Mouse (Mus musculus) induced T-regulatory cell, adult 2 months (primary cell): ENCODE data around the gene Olfr655.

ENCODE experiments used
- DNase-seq: peaks from one replicate; pipeline ENCODE4 v3.0.0-alpha.2; 2012; ENCODE audit warnings: low read depth

Olfr655 gene

DNA sequence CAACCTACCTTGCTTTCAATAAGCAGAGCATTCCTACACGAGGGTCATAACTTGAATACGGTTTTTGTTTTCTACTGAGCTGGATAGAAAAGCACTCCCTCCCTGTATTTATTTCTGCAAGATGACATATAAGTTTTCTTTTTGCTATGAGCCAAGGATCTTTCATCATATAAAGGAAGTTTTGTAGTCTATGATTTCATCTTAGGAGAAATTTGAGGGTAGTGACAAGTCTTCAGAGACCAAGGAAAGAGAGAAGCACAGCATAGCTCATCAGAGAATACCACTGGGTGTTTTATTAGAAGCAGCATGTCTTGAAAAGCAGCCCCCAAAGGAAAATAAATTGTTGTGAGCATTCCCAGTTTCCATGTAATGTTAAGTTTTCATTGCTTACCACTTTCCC lies at the start of gene Olfr655:
Olfr655 (minus strand) TSS at position 101 of the 400 bp plus-strand sequence.
- no peak for DNase-seq

DNA sequence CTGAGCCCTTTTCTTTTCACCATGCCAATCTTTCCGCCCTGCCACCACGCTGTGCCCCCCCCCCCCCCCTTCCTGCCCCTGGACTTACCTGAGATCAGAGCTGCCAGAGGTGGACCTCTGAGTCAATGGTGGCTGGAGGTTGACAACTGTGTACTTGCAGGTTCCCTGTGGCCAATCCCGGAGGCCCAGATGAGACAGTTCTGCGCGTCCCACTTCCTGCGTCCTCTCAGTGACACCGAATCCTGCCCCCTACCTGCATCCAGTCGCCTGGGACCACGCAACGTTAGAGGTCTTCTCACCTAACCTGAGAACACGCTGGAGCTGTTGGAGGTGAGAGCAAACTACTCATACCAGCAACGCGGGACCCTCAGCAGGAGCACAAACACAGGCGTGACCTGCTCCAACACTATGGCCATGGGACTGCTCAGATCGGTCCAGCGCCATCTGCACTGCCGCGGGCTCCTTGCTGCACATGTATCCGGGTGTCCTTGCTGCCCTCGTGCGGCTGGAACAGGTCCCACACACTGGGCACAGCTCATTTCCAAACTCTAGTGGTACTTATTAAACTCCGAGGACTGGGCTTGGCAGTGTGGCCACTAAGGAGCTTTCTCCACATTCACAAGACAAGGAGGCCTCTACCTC lies 45.4 kb upstream of the Olfr655 start, which contains the start of gene Olfr658:
Olfr658 (minus strand) TSS at position 465 of the 642 bp plus-strand sequence.
- peak; percentile 44 for DNase-seq

DNA sequence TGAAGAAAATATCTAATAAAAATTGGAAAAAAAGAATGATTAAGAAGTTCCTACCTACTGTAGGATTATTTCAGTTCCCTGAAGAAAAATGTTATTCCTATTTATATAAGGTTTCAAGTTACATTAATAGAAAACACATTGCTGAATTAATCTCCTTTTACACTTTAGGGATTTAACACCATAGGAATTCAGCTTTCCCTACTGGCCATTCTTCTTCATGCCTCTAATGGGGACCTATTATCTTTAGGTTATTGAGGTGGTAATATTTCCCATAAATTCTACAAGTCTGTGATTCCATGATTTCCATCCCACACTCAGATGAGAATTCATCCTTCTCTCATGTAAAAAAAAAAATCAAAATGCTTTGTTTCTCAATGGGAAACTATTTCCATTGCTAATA lies 22.9 kb upstream of the Olfr655 start, which contains the start of gene Olfr657:
Olfr657 (plus strand) TSS at position 301 of the 400 bp plus-strand sequence.
- DNase-seq: no peak

DNA sequence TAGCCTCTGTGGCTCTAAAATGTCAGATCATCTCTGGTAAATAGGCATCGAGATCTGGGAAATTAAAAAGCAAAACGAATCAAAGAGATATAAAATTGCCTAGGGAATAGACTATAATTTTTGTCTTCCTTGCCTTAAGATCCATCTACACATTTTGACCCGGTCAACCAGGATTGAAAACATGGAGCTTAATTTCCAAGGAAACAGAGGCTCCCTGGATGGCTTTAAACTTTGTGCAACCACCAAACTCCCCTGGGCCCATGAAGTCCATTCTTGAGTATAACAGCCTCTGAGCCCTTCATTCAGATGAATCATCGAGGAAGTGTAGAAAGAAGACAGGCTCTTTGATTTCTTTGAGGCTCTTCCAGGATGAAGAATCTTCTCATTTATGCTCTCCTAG lies 12.1 kb upstream of the Olfr655 start, which contains the start of gene Olfr656:
Olfr656 (plus strand) TSS at position 301 of the 400 bp plus-strand sequence.
- no peak for DNase-seq

DNA sequence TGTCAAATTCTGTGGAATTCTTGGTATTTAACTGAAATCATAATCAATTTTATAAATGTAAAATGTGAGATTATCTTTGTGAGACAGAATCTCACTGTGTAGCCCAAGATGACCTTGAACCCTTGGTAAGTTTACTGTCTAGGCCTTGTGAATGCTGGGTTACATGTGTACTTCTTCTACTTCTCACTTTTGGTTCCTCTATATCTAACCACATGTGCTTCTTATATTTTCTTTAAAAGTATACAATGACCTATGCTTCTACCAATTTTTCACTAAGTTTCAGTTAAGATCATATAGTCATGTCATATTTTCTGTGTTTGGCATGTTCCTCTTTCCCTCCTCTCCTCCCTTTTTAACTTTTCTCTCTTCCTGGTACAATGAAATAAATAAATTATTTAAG lies 3.1 kb upstream of the Olfr655 start:
- DNase-seq: no peak

DNA sequence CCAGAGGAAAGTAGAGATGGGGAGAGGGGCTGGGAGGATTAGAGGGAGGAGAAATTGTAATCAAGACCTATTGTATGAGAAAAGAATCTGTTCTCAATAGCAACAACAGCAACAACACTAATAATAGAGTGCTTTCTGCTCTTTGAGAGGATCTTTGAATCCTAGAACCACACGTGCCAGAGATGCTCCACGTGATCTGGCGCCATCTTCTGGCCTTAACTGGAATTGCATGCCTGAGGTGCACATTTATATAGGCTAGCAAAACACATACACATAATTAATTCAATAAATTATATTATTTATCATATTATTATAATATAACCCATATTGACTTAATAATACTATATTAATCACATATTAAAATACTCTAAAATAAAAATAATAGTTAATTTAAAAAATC lies 1.6 kb upstream of the Olfr655 start:
- peak; percentile 80 for DNase-seq

DNA sequence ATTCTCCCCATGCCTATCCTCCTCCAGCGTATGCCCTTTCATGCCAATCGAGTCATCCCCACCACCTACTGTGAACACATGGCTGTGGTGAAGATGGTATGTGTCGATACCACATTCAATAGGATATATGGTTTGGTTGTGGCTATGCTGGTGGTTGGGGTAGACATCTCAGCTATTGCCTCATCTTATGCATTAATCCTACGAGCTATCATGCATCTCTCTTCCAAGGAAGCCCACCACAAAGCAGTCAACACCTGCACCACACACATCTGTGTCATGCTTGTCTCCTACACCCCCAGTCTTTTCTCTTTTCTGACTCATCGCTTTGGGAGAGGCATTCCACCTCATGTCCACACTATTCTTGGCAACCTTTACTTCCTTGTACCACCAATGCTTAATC lies 13.3 kb downstream of the Olfr655 start:
- DNase-seq: no peak

DNA sequence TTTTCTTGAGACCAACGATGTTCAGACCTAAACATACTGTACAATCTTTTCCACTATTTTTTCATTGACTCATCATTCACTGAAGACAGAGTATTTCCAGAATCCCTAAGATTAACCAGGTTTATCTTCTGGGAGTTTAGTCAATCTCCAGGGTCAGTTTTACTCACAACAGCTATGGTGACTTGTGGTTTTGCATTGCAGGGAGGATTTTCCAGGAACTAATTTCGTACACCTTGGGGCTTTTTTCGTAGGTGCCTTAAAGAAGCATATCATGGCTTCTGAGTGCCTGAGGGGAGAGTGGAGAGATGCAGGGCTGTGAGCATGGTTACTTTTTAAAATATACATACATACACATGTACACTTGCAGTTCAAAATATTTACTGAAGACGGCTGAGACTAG lies 14.9 kb downstream of the Olfr655 start, which contains the start of gene Olfr654:
Olfr654 (plus strand) TSS at position 301 of the 400 bp plus-strand sequence.
- no peak for DNase-seq

DNA sequence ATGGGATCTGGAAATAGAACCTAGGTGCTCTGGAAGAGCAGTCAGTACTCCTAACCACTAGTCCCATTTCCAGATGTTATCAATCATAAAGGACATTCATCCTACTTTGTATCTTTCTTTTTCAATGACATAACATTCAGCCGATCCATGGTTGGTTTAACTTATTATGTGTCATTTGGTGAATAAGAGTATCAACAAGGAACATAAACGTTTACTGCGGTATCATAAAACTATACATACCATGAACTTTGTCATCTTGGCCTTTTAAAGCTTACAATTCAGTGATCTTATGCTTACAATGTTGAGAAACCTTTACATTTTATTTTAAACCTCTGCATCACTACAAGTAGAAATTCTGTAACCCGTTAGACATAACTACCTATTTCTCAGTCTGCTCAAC lies 20.1 kb downstream of the Olfr655 start:
- no peak for DNase-seq

DNA sequence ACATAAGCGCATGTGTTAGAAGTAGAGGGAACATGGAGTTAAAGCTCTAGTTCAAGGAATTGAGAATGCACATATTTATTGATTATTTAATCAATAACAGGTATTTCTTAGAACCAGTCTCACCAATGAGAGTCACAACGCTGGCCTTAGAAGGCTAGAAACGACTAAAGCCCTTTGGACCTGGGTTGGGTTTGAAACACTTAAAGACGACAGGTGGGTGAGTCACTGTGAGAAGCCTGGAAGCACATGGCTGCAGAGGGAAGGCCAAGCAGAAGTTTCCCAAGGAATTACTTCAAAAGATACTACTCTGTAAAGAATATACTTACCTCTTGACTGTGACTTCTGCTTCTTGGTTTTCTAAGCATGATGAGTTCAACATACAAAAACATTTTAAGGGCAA lies 20.7 kb downstream of the Olfr655 start:
- DNase-seq: no peak

DNA sequence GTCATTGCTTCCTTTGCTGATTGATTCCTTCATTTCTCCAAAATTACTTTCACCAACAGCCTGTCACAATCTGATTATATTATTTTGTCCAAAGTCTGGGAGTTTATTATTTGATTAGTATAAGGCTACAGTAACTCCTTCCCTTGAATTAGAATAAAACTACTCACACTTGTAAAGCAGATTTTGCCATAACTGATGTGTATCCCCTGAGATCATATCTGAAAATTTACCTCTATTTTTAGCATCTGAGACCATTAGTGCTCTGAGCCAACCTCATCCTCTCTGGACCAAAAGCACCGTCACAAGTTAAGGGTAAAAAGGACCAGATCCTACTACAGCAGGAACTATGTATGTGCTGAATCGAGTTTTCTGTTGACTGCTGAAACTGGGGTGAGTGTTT lies 24.6 kb downstream of the Olfr655 start, which contains the start of gene Olfr653:
Olfr653 (plus strand) TSS at position 301 of the 400 bp plus-strand sequence.
- no peak for DNase-seq

DNA sequence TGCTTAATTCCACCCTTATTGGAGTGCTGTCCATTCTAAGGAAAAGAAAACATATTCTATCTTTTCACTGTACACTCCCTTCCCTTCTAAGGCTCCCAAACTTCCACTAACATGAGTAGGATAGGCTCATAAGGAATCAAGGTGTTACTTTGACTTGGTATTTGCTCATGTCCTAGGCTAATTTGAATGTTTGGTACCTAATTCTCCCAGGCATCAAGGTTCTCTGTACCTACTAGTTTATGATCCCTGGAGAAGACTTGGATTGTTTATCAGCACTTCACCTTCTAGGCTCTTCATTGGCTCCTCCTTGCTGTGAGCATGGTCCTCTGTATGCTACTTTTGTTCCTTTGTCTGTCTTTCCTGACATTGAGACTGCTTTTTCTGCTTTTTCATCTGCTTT lies 41.0 kb downstream of the Olfr655 start, which contains the start of gene Olfr652:
Olfr652 (plus strand) TSS at position 301 of the 400 bp plus-strand sequence.
- DNase-seq: no peak

DNA sequence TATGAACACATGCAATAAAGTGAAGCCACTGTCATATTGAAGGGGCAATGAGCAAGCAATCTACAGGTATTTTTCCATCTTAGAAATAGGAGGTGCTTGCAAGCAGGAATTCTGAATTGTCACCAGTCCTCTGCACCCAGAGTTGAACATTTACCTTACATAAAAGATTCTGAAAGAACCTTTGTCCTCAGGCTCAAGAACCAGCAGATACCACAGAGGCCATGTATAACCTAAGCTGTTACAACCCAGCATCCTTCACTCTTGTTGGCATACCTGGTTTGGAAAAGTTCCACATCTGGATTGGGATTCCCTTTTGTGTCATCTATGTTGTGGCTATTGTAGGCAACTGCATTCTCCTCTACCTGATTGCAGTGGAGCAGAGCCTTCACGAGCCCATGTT lies 48.9 kb downstream of the Olfr655 start:
- DNase-seq: no peak

DNA sequence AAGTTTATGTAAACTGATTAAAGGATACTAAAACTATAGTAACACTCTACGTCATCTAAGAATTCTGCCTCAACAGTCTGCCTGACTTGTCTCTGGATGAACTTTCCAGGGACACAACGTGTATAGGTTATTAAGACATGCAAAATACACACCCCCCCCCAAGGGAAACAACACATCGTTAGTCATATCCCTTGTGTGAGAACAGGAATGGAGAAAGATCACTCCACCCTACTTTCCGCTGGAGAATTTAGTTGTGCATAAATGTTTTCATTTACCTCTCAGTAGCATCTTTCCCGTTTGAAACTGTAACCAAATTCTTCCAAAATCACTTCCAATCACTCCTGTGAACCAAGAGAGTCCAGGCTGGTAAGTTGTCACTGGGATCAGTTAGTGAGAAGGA lies 51.7 kb downstream of the Olfr655 start, which contains the start of gene Olfr651:
Olfr651 (plus strand) TSS at position 301 of the 400 bp plus-strand sequence.
- DNase-seq: no peak
